In genomic region chr1:127383071-127383470, GRCm38 (mm10) we compare ENCODE assay signal across 23 mouse cellular contexts.
DNase-seq lines count a peak whose midpoint lies in the region; ATAC-seq lines count a peak whose summit lies in the region.
"Had no signal": no experiment of that assay in that cellular context is flagged by ENCODE, and none has a peak within 500 bp of the region (broad histone marks: within the 10 kb centered on the region; RNA-seq: fewer than 3 reads in every experiment).

No protein-coding gene starts in this region.

- peak; percentile 37 for DNase-seq in embryo, embryonic 10 days (ENCODE audit: low spot score)
- no peak for DNase-seq in embryo, embryonic 9.5 days (ENCODE audit: extremely low spot score)
- peak; percentile 67 for DNase-seq in hindbrain, embryonic 11.5 days (ENCODE audit: low spot score)
- peak; percentile 22 for DNase-seq in neural tube, embryonic 10.5 days (ENCODE audit: extremely low spot score, low spot score)
- no peak for DNase-seq in ovary, adult 18-20 months (ENCODE audit: low spot score)
- no peak for DNase-seq in cerebellum, adult 8-10 months
- DNase-seq: adrenal gland, adult 8-10 months; adrenal gland, postnatal 36 days; B cell, adult 2 months; cerebellum, adult 2 months; cerebellum, postnatal 14 days; gastrocnemius, adult 2 months; gastrocnemius, postnatal 25 days; heart, adult 11 months; heart, postnatal 36 days had no signal

- H3K9ac ChIP-seq in hindbrain, embryonic 11.5 days (ENCODE audit: low read depth, low read length) = no peak overlapping the region
- H3K9ac ChIP-seq in hindbrain, embryonic 13.5 days = no peak overlapping the region
- H3K9ac ChIP-seq in neural tube, embryonic 15.5 days (replicated peaks) = no peak overlapping the region
- H3K9ac ChIP-seq: embryonic facial prominence, embryonic 13.5 days; forebrain, embryonic 13.5 days; heart, embryonic 13.5 days; hindbrain, embryonic 15.5 days had no signal

- H3K4me1 ChIP-seq in hindbrain, embryonic 11.5 days (replicated peaks; ENCODE audit: control insufficient read depth, insufficient read depth, low read length) = no peaks in the 10 kb centered on the region; the same call in 1 of the 2 replicates
- H3K4me1 ChIP-seq in hindbrain, embryonic 13.5 days (replicated peaks) = peaks cover 32% of the 10 kb centered on the region
- peaks cover 25% of the 10 kb centered on the region for H3K4me1 ChIP-seq in neural tube, embryonic 15.5 days

- ATAC-seq in hindbrain, embryonic 11.5 days (ENCODE audit: low FRiP score) = peak; percentile 82
- ATAC-seq in hindbrain, embryonic 13.5 days (ENCODE audit: low FRiP score) = no peak
- no peak for ATAC-seq in neural tube, embryonic 15.5 days (ENCODE audit: low FRiP score)
- ATAC-seq: CD4-positive, CD25-positive, alpha-beta regulatory T cell, adult 4 months; forebrain, embryonic 13.5 days had no signal

- no peak overlapping the region for H3K4me3 ChIP-seq in hindbrain, embryonic 11.5 days (ENCODE audit: low read depth, low read length)
- H3K4me3 ChIP-seq in hindbrain, embryonic 13.5 days = no peak overlapping the region
- no peak overlapping the region for H3K4me3 ChIP-seq in neural tube, embryonic 15.5 days (replicated peaks)
- H3K4me3 ChIP-seq: embryonic facial prominence, embryonic 13.5 days; forebrain, embryonic 13.5 days; gastrocnemius, adult 2 months; heart, embryonic 13.5 days; hindbrain, embryonic 15.5 days had no signal

- H3K36me3 ChIP-seq in hindbrain, embryonic 11.5 days (ENCODE audit: control insufficient read depth, insufficient read depth, low read length) = no peaks in the 10 kb centered on the region
- H3K36me3 ChIP-seq in hindbrain, embryonic 13.5 days = peaks cover 35% of the 10 kb centered on the region
- H3K36me3 ChIP-seq in neural tube, embryonic 15.5 days = peaks cover 21% of the 10 kb centered on the region
- H3K36me3 ChIP-seq: G1E had no signal

- H3K27ac ChIP-seq in hindbrain, embryonic 11.5 days (ENCODE audit: low read depth, low read length) = no peak overlapping the region
- no peak overlapping the region for H3K27ac ChIP-seq in hindbrain, embryonic 13.5 days
- no peak overlapping the region for H3K27ac ChIP-seq in neural tube, embryonic 15.5 days (replicated peaks)
- H3K27ac ChIP-seq: embryonic facial prominence, embryonic 13.5 days; forebrain, embryonic 13.5 days; gastrocnemius, adult 2 months; heart, embryonic 13.5 days; hindbrain, embryonic 15.5 days had no signal

- no peaks in the 10 kb centered on the region for H3K27me3 ChIP-seq in hindbrain, embryonic 11.5 days (ENCODE audit: control insufficient read depth, insufficient read depth, low read length)
- H3K27me3 ChIP-seq in hindbrain, embryonic 13.5 days = no peaks in the 10 kb centered on the region
- no peaks in the 10 kb centered on the region for H3K27me3 ChIP-seq in neural tube, embryonic 15.5 days (replicated peaks)
- H3K27me3 ChIP-seq: embryonic facial prominence, embryonic 13.5 days; forebrain, embryonic 13.5 days; hindbrain, embryonic 15.5 days had no signal

- H3K9me3 ChIP-seq in hindbrain, embryonic 11.5 days (ENCODE audit: control insufficient read depth, low read length) = no peaks in the 10 kb centered on the region
- H3K9me3 ChIP-seq in hindbrain, embryonic 13.5 days = no peaks in the 10 kb centered on the region
- no peaks in the 10 kb centered on the region for H3K9me3 ChIP-seq in neural tube, embryonic 15.5 days (replicated peaks)
- H3K9me3 ChIP-seq: embryonic facial prominence, embryonic 13.5 days; forebrain, embryonic 13.5 days; heart, embryonic 13.5 days; hindbrain, embryonic 15.5 days had no signal

- H3K4me2 ChIP-seq in hindbrain, embryonic 11.5 days (replicated peaks; ENCODE audit: low read depth, low read length) = no peak overlapping the region
- H3K4me2 ChIP-seq in hindbrain, embryonic 13.5 days = no peak overlapping the region
- H3K4me2 ChIP-seq in neural tube, embryonic 15.5 days = no peak overlapping the region
- H3K4me2 ChIP-seq: embryonic facial prominence, embryonic 13.5 days; forebrain, embryonic 13.5 days; heart, embryonic 13.5 days; hindbrain, embryonic 15.5 days had no signal

- 56% methylated on average over 7 of the region's 7 CpGs for WGBS in hindbrain, embryonic 11.5 days
- WGBS in hindbrain, embryonic 13.5 days = 47% methylated on average over 7 of the region's 7 CpGs
- WGBS in neural tube, embryonic 15.5 days = 47% methylated on average over 7 of the region's 7 CpGs

Comparison
In these comparisons a context has a peak if more than half of its experiments do, and no peak if none do; other contexts are left out.
1. DNase-seq: peak in embryo, embryonic 10 days (single experiment), hindbrain, embryonic 11.5 days (single experiment) and neural tube, embryonic 10.5 days (single experiment); none in embryo, embryonic 9.5 days (single experiment), ovary, adult 18-20 months (single experiment) and cerebellum, adult 8-10 months (single experiment).